Mouse (Mus musculus) megakaryocyte, embryonic 14.5 days (primary cell): ENCODE results near the gene Wdr49.

Source experiments
- FLI1 ChIP-seq: IDR thresholded peaks from 2 replicates; pipeline ENCODE4 v1.6.1; 2012; ENCODE audit warnings: low read length, inconsistent platforms, mixed read lengths
- GATA1 ChIP-seq: IDR thresholded peaks from 3 replicates; pipeline ENCODE4 v1.6.1; 2012; ENCODE audit warnings: mixed read lengths, low read length, inconsistent platforms, borderline replicate concordance

DNA sequence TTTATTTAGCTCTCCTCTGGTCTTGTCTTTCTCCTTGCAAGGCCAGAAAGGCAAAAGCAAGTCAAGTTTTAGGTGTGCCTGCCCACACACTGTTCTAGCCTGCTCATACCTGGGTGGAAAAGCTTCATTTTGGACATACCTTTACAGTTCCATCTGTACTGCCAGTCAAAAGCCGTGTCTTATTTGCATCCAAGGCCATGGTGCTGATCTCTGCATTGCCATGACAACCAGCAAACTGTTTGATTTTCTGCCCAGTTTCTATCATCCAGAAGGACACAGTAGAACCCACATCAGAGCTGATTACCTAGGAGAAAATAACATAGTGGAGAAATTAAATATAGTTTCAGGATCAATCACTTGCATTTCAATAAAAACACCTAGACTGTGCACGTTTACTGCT is 100.2 kb downstream of the Wdr49 start:
- TF ChIP-seq GATA1 = no peak
- no peak for TF ChIP-seq FLI1
